Mouse (Mus musculus): ENCODE data around the gene Mea1.

Mea1 gene

DNA sequence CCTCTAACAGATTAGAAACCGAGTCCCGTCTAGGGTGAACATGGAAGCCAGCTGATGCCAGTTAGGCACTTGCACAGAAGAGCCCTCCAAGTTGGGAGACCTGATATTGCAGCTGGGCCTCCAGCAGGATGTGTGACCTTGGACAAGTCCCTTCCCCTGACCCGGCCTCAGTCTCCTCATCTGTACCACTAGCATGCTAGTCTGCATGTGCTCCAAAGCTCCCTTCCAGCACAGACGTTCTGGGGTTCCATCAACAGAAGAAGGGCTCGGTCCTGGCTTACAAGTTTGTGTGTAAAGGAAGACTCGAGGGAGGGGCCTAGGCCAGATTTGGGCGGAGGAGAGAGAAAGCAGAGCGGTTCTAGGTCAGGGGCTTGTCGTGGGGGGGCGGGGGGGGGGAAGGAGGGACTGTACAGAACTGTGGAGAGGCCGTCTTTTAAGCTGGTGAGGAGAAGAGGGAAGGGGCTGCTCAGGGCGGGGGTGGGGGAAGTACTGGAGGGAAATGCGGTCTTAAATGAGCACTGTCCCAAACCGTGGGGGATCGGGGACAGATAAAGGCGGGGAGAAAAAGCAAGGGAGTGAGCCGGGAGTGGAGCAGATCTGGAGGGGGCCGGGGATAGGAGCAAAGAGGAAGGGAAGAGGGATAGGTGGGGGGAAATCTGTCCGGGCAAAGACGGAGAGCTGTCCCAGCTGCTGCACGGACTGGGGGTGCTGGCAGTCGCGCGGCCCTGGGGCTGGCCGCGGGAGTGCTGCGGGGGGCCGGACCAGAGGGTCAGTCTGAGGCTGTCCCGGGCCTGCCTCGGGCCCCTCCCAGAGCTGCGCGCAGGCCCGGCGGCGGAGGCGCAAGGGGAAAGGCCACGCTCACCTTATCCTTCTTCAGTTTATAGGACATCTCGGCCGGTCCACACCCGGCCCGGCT, 25.6 kb downstream of the Mea1 start:
- in situ Hi-C loops (cut with MboI; ENCODE audit: low sequenced_read_pairs), result no loop called here

DNA sequence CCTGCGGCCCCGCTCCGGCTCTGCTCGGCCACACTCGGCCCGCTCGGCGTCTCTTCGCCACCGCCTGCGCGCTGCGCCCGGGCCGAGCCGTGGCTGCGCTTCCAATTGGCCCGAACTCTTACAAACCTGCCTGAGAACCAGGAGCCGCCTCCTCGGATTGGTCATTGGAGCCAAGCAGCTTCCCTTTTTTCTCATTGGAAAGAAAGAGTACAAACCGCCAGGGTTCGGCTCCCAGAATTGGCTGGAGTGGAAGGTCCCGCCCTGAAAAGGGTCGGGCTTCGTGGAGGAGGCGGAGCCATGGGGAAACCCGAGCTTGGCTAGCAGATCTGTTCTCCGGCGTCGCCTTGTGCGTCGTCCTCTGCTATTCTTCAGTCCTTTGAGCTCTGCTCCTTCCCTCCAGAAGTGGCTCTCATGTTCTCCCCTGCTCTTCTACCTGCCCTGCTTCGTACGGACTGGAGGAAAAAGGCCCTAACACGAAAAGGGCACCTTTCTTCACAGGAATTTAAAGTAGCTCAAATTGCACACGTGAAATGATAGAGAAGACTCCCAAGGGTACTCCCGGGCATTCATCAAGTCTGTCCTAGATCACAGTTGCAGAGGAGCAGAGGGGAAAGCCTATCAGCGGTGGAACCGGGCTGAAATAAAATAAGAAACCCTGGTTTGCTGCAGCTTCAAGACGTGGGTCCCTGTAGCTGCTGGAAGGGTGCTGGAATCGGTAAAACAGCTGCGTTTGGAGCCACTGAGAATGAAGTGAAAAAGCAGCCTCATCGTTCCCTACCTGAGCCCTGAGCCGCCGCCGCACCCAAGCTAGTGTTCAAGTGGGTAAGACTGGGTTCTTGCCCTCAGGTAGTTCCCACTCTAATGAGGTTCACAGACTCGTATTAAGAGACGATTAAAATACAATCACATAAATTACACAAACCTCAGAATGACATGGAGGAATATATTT, 26.6 kb downstream of the Mea1 start, which contains the start of gene Ppp2r5d:
Gene Ppp2r5d (minus strand): TSS at position 225 of the 949 bp plus-strand sequence.
- in situ Hi-C loops (cut with MboI; ENCODE audit: low sequenced_read_pairs), result no loop called here

DNA sequence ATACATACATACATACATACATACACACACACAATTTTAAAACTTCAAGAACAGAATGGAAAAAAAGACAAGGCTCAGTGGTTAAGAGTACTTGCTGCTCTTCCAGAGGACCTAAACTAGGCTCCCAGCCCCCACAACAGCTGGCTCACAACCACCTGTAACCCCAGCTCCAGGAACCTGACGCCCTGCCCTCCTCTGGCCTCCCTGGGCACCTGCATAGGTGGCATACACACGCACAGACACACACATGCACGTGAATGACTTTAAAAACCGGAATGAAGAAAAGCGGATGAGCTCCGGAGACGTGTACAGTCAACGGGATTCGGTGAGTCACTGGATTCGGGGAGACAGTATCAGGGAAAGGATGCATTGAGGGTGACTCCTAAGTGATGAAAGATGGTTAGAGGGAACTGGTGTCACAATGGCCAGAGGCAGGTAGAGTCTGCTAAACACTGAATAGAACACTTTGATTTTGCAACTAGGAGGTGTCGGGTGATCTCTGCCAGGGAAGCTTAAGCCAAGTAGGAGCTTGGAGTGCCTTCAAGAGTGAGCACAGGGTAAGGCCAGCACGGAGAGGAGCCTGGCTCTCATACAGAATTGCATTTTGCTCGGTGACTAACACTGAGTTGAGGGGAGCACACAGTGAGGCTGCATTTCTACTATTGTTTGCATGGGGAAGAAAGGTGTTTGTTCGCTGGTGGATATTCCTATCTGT, 27.9 kb downstream of the Mea1 start:
- in situ Hi-C loops (cut with MboI; ENCODE audit: low sequenced_read_pairs), result no loop called here

DNA sequence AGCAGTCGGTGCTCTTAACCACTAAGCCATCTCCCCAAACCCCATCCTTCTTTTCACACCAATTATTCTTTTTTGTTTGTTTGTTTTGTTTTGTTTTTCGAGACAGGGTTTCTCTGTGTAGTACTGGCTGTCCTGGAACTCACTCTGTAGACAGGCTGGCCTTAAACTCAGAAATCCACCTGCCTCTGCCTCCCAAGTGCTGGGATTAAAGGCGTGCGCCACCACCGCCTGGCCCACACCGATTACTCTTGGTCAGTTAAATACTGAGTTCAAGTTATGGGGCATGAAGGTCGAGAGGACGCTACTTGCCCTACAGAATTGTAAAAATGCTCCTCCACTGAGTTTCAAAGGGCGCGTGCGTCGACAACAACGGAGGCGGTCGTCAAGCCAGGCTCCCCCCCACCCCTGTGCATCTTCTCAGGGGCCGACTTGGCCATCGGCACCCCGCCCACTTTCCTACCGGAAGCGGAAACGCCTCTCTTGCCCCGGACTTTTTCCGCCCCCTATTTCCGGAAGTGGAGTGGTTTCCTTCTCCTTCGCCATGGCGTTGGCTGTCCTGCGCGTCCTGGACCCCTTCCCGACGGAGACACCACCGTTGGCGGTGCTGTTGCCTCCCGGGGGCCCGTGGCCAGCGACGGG, 32.5 kb downstream of the Mea1 start, which contains the start of gene Pex6:
Gene Pex6 (plus strand): TSS at position 505 of the 639 bp plus-strand sequence.
- in situ Hi-C loops (cut with MboI; ENCODE audit: low sequenced_read_pairs), result no loop called here

DNA sequence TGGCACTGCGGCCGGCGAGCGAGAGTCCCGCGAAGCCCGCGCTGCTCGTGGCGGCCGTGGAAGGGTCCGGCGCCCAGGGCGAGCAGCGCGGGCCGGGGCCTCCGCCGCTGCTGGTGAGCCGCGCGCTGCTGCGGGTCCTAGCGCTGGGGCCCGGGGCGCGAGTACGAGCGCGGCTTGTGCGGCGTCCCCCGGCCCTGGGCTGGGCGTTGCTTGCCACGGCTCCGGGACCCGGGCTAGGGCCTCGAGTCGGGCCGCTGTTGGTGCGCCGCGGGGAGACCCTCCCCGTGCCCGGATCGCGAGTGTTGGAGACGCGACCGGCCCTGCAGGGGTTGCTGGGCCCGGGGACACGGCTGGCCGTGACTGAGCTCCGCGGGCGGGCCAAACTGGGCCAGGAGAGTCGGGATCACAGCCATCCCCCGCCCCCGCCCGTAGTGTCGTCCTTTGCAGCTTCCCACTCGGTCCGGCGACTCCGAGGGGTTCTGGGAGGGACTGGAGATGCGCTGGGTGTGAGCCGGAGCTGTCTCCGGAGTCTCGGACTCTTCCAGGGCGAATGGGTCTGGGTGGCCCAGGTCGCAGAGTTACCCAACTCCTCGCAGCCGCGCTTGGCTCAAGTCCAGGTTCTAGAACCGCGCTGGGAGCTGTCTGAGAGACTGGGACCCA, 33.1 kb downstream of the Mea1 start:
- in situ Hi-C loops (cut with MboI; ENCODE audit: low sequenced_read_pairs), result no loop called here

DNA sequence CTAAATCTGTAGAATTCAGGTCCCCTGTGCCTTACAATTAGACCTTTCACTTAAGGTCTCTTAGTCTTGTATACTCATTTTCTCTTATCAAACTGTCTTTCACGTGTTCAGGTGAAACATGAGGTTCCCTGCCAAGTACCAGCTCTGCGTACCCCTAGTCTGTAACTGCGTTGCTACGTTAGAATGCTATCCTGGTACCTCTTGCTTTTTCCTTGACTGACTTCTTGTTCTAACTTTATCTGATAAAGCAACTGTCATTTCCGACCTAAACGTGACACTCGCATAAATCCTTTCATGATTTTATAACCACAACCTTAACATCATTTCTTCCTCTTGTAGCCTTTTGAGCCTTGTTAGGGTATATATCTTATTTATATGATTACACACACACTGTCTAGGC, 33.8 kb downstream of the Mea1 start:
- in situ Hi-C loops (cut with MboI; ENCODE audit: low sequenced_read_pairs), result no loop called here

DNA sequence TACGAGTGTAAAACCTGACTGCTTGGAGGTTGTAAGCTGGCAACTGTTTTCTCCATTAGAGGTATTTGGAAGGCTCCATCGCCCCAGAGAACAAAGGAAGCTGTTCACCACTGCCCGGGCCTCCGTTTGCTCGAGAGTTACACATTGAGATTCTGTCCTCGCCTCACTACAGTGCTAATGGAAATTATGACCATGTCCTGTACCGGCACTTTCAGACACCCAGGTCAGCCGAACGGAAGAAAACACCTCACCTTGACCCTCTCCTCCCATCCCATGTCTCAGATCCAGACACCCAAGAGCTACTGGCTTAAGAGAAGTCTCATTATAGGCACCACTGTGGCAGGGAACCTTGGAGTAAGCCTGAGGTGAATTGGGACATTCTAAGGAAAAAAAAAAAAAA, 35.3 kb downstream of the Mea1 start:
- in situ Hi-C loops (cut with MboI; ENCODE audit: low sequenced_read_pairs), result no loop called here

DNA sequence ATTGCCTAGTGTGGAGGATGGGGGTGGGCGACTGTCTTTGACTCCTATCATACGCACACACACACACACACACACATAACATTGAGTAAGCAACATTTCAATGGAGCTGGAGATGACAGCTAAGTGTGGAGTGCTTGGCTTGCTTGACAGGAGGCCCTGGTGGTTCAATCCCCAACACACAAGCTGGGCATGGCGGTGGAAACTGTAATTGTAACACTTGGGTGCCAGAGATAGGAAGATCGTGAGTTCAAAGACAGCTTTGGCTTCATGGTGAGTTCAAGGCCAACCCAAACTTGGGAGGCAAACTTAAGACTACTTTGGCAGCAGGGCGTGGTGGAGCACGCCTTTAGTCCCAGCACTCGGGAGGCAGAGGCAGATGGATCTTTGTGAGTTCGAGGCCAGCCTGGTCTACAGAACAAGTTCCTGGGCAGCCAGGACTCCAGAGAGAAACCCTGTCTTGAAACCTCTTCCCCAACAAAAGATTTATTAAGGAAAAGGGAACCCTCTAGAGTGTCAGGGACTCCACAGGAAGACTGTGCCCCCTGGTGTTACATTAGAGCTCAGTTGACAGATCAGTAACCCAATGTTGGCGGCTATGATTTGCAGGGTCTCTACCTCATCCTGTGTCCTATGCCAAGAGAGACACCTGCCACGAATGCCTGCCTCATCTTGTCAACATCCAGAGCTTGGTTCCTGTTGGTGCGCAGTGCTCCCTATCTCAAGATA, 36.3 kb downstream of the Mea1 start:
- in situ Hi-C loops (cut with MboI; ENCODE audit: low sequenced_read_pairs), result no loop called here

DNA sequence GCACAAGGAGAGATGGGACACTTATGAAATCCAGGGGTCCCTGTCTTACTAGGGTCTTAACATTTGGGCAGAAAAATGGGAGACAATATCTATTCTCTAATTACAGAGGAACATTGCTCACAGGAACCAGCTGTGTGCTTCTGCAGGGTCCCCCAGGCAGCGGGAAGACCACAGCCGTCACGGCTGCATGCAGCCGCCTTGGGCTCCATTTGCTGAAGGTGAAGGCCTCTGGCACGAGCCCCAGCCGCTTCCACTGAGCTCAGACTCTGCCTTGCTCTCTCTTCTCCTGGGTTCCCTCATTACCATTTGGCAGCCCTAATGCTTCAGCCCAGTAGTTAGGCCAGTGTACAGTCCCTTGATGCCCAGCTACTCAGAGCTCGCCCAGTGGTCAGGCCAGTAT, 42.5 kb downstream of the Mea1 start:
- in situ Hi-C loops (cut with MboI; ENCODE audit: low sequenced_read_pairs), result no loop called here

DNA sequence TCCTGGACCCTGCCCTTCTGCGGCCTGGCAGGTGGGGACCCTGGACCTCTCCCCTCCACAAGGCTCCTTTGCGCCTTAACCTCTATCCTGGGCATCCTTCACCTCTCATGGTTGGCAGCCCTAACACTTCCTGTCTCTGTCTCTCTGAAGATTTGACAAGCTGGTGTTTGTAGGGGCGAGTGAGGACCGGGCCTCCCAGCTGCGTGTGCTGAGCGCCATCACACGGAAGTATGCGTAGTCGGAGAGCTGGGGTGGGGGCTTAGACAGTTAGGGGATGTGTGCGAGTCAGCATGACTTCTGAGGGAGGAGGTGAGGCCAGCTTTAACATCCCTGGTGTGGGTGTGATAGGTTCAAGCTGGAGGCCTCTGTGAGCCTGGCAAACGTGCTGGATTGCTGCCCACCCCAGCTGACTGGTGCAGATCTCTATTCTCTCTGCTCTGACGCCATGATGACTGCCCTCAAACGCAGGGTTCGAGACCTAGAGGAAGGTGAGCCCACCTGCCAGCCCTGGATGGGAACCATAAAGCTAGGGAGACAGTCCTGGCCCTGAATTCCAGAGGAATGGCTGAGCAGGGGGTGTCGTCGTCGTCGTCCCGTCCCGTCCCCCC, 46.0 kb downstream of the Mea1 start:
- in situ Hi-C loops (cut with MboI; ENCODE audit: low sequenced_read_pairs), result no loop called here

DNA sequence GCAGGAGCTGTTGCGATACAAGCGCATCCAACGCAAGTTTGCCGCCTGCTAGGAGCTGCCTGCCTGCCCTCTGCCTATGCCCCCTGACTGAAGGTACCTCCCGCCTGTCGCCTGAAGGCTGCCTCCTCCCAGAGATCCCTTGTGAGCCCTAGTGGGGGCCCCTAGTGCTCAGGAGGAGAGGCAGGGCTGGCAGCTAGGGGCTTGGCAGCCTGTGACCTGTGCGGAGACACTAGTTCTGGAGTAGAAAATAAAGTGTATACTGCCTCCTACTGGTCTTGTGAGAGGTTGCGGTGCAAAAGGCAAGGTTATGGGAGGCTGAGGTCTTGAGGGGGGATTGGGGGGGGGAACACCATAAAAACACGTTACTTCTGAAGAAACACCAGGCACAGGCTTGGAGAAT, 46.7 kb downstream of the Mea1 start:
- in situ Hi-C loops (cut with MboI; ENCODE audit: low sequenced_read_pairs), result no loop called here

DNA sequence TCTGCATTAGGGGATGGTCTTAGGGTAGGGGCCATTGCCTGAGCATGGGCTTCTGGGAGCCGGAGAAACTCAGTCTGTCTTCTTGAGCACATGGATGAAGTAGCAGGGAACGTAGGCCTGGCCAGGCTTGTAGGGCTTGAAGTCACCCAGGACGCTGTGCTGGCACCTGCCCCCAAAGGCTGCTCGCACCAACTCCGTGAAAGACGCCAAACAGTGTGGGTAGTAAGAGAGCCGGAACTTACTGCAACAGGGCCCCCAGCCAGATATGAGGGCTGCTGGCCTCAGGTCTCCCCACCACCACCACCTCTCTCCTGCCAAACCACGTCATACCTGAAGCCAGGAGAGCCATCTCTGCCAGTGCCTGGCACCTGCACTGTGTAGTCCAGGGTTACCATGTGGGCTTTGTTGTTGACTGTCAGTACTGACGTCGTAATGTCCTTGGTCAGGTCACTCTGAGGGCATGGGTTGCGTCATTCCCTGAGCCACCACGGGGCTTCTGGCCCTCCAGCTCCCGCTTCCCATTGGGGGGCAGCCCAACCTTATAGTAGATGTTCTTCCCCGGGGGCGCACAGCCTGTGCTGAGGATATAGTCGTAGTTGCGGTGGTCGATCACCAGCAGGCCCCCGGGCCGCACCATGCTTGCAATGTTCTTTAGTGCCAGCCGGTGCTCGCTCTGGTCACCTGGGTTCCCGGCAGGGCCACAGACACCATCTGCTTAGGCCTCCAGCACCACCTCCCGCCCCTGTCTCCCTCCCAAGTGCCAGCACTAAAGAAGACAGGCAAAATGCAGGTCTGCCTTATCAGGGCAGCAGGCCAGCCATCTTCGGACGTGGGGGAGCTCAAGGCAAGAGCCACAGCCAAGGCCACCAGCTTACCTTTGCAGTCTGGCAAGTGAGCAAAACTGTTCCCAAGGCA, 47.4 kb downstream of the Mea1 start:
- in situ Hi-C loops (cut with MboI; ENCODE audit: low sequenced_read_pairs), result no loop called here

DNA sequence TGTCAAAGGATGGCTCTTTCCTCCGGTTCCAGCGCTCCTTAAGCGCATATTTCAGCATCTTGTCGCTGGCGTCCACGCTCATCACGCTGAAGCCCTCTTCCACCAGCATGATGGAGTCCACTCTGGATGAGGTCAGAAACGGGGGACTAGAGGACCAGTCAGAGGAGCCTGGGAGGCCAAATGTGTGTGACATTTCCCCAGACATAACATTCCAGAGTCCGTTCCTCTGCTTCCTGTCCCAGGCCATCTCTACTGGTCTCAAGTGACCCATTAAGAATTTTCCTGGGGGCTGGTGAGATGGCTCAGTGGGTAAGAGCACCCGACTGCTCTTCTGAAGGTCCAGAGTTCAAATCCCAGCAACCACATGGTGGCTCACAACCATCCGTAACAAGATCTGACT, 48.7 kb downstream of the Mea1 start:
- in situ Hi-C loops (cut with MboI; ENCODE audit: low sequenced_read_pairs), result no loop called here

DNA sequence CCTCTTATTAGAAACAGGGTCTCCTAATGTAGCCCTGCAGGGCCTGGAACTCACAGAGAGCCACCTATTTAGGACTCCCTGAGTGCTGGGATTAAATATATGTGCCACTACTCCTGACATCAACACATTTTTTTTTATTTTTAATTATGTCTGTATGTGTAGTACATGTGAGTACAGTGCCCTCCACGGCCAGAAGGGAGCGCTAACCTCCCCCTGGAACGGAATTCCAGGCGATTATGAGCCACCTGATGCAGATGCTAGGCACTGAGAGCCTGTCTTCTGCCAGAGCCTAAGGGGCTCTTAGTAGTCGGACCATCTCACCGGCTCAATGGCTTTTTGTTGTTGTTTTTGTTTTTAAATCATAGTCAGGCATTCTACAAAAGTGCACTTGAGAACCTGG, 49.4 kb downstream of the Mea1 start:
- in situ Hi-C loops (cut with MboI; ENCODE audit: low sequenced_read_pairs), result no loop called here

DNA sequence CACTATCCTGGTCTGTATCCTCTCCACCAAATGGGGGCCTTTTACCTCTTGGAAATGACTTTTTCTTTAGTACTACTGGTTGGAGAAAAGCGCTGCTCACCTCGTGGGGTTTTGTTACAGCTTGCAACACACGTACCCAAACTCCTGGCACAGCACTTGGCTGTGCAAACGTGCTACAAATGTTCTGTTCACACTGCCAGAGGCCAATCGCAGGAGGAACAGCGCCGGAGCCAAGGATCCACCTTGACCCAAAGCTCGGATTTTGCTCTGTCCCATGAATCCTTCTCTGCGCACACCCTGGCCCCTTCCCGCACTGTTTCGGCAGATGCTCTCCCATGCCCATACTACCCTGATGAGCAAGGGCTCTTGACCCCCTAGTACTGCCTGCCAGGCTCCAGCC, 49.9 kb downstream of the Mea1 start:
- in situ Hi-C loops (cut with MboI; ENCODE audit: low sequenced_read_pairs), result no loop called here

DNA sequence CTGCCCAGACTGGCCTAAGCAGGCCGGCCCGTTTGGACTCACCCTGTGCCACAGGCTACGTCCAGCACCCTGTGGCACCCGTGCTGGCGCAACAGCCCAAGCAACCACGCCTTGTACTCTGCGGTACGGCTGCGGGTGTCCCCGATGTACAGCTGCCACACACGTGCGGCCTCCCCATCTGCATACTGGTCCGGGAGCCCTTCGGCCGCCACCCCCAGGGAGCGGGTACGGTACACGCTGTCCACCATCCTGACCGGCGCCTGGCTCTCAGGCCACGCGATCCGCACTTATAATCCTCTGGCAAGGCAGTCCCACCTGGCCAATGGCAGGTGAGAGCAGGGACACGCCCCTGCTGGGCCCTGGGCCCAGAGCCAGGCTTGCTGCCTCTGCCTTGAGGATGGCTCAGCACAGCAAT, 50.3 kb downstream of the Mea1 start, which contains the start of gene Gnmt:
Gene Gnmt (minus strand): TSS at position 265 of the 415 bp plus-strand sequence.
- in situ Hi-C loops (cut with MboI; ENCODE audit: low sequenced_read_pairs), result no loop called here
